Mouse (Mus musculus) MEL (cell line): ENCODE measurements around the gene Gon7. TPM values are rescaled to one million over a fixed set of nuclear protein-coding genes. Genes with fewer than 3 reads are reported as not detected.
A peak's percentile ranks its signal among the peaks of the same experiment; 100 is the strongest.

Experiments used
- DNase-seq: peaks from one replicate; pipeline ENCODE4 v3.0.0; 2011; ENCODE audit warnings: low read depth, low spot score
- H3K27ac ChIP-seq: 2 replicates; pipeline ENCODE4 v1.5.1; 2012; ENCODE audit warnings: low read depth, mild to moderate bottlenecking, control low read depth, low read length, moderate library complexity; ENCODE audit not compliant: control insufficient read depth
- H3K27me3 ChIP-seq, 2 experiments: fragments of 150-350 bp in 1 of 2; sonication (generic) in 1 of 2; 2 replicates each; pipeline ENCODE4 v1.6.1; 2012; ENCODE audit warnings: low read length in 2 of 2, mild to moderate bottlenecking in 2 of 2, improper control_type of control experiment in 1 of 2, moderate library complexity in 1 of 2; ENCODE audit not compliant: insufficient read depth in 2 of 2, control insufficient read depth in 1 of 2
- H3K36me3 ChIP-seq, 2 experiments: 2 replicates each; pipeline ENCODE4 v1.6.1; 2012 to 2014; ENCODE audit warnings: low read length in 2 of 2, improper control_type of control experiment in 1 of 2, inconsistent platforms in 1 of 2, mild to moderate bottlenecking in 1 of 2; ENCODE audit not compliant: insufficient read depth in 2 of 2, control insufficient read depth in 1 of 2
- H3K4me1 ChIP-seq, 2 experiments: fragments of 150-350 bp in 1 of 2; sonication (generic) in 1 of 2; 2 replicates each; pipeline ENCODE4 v1.6.1; 2012; ENCODE audit warnings: low read length in 2 of 2, improper control_type of control experiment in 1 of 2, mild to moderate bottlenecking in 1 of 2; ENCODE audit not compliant: insufficient read depth in 2 of 2, control insufficient read depth in 1 of 2
- H3K4me3 ChIP-seq, 2 experiments: fragments of 150-350 bp in 1 of 2; sonication (generic) in 1 of 2; 2 replicates each; pipeline ENCODE4 v1.5.1; 2012; ENCODE audit warnings: low read depth in 2 of 2, low read length in 2 of 2, mild to moderate bottlenecking in 2 of 2, moderate library complexity in 2 of 2, control low read depth in 1 of 2, improper control_type of control experiment in 1 of 2; ENCODE audit not compliant: control insufficient read depth in 1 of 2, insufficient read depth in 1 of 2
- H3K79me2 ChIP-seq: 2 replicates; pipeline ENCODE4 v1.6.1; 2012; ENCODE audit warnings: mild to moderate bottlenecking, low read length, moderate library complexity; ENCODE audit not compliant: control insufficient read depth, poor library complexity, insufficient read depth
- H3K9ac ChIP-seq: 2 replicates; pipeline ENCODE4 v1.6.1; 2012; ENCODE audit warnings: low read depth, mild to moderate bottlenecking, control low read depth, low read length, moderate library complexity; ENCODE audit not compliant: control insufficient read depth, poor library complexity, severe bottlenecking
- H3K9me3 ChIP-seq: fragments of 150-350 bp; sonication (generic); replicated peaks from 2 replicates; pipeline ENCODE4 v1.6.1; 2012; ENCODE audit warnings: mild to moderate bottlenecking, low read length, improper control_type of control experiment, moderate library complexity; ENCODE audit not compliant: insufficient read depth
- BHLHE40 ChIP-seq: IDR thresholded peaks from 2 replicates; pipeline ENCODE4 v1.6.1; 2012; ENCODE audit warnings: low read depth, mild to moderate bottlenecking, inconsistent platforms, low read length, improper control_type of control experiment, borderline replicate concordance
- E2F4 ChIP-seq: IDR thresholded peaks from 2 replicates; pipeline ENCODE4 v1.6.1; 2011; ENCODE audit warnings: low read depth, low read length, improper control_type of control experiment, borderline replicate concordance
- EP300 ChIP-seq, 2 experiments: IDR thresholded peaks; 2 replicates each; pipeline ENCODE4 v1.6.1; 2011; ENCODE audit warnings: improper control_type of control experiment in 2 of 2, low read length in 2 of 2, low read depth in 1 of 2, mild to moderate bottlenecking in 1 of 2
- GABPA ChIP-seq: IDR thresholded peaks from 2 replicates; pipeline ENCODE4 v1.6.1; 2012; ENCODE audit warnings: low read depth, mild to moderate bottlenecking, inconsistent platforms, low read length, improper control_type of control experiment, moderate library complexity
- GATA1 ChIP-seq: IDR thresholded peaks from 2 replicates; pipeline ENCODE4 v1.6.1; 2011; ENCODE audit warnings: low read depth, low read length, improper control_type of control experiment
- HCFC1 ChIP-seq: IDR thresholded peaks from 2 replicates; pipeline ENCODE4 v1.6.1; 2012; ENCODE audit warnings: low read depth, mild to moderate bottlenecking, inconsistent platforms, low read length, improper control_type of control experiment, moderate library complexity
- MAFK ChIP-seq: IDR thresholded peaks from 2 replicates; pipeline ENCODE4 v1.6.1; 2011; ENCODE audit warnings: low read depth, mild to moderate bottlenecking, low read length, improper control_type of control experiment, borderline replicate concordance
- MAX ChIP-seq: IDR thresholded peaks from 2 replicates; pipeline ENCODE4 v1.6.1; 2011; ENCODE audit warnings: low read length, improper control_type of control experiment
- MAZ ChIP-seq: IDR thresholded peaks from 2 replicates; pipeline ENCODE4 v1.6.1; 2012; ENCODE audit warnings: low read depth, mild to moderate bottlenecking, inconsistent platforms, low read length, improper control_type of control experiment
- MXI1 ChIP-seq: IDR thresholded peaks from 2 replicates; pipeline ENCODE4 v1.6.1; 2011; ENCODE audit warnings: mild to moderate bottlenecking, low read depth, low read length, improper control_type of control experiment
- MYC ChIP-seq: IDR thresholded peaks from 2 replicates; pipeline ENCODE4 v1.6.1; 2011; ENCODE audit warnings: low read depth, mild to moderate bottlenecking, low read length, improper control_type of control experiment, moderate library complexity
- NELFE ChIP-seq: IDR thresholded peaks from 2 replicates; pipeline ENCODE4 v1.6.1; 2011; ENCODE audit warnings: low read depth, low read length, improper control_type of control experiment
- POLR2AphosphoS5 ChIP-seq: IDR thresholded peaks from 2 replicates; pipeline ENCODE4 v1.6.1; 2012; ENCODE audit warnings: low read depth, borderline replicate concordance, mild to moderate bottlenecking, inconsistent platforms, low read length, moderate library complexity, mixed read lengths
- RAD21 ChIP-seq: IDR thresholded peaks from 2 replicates; pipeline ENCODE4 v1.6.1; 2011; ENCODE audit warnings: mild to moderate bottlenecking, low read depth, low read length, improper control_type of control experiment
- SIN3A ChIP-seq: IDR thresholded peaks from 2 replicates; pipeline ENCODE4 v1.6.1; 2012; ENCODE audit warnings: low read length, improper control_type of control experiment, inconsistent platforms
- SMC3 ChIP-seq: IDR thresholded peaks from 2 replicates; pipeline ENCODE4 v1.6.1; 2011; ENCODE audit warnings: low read depth, low read length, improper control_type of control experiment
- USF2 ChIP-seq, 2 experiments: IDR thresholded peaks; 2 replicates each; pipeline ENCODE4 v1.6.1; 2011 to 2012; ENCODE audit warnings: improper control_type of control experiment in 2 of 2, low read length in 2 of 2, borderline replicate concordance in 1 of 2, inconsistent platforms in 1 of 2, low read depth in 1 of 2, mild to moderate bottlenecking in 1 of 2; ENCODE audit not compliant: insufficient read depth in 1 of 2
- ZMIZ1 ChIP-seq: IDR thresholded peaks from 2 replicates; pipeline ENCODE4 v1.6.1; 2012; ENCODE audit warnings: low read depth, mild to moderate bottlenecking, inconsistent platforms, low read length, improper control_type of control experiment, moderate library complexity
- ZNF384 ChIP-seq: IDR thresholded peaks from 2 replicates; pipeline ENCODE4 v1.6.1; 2012; ENCODE audit warnings: low read depth, mild to moderate bottlenecking, inconsistent platforms, low read length, improper control_type of control experiment
- polyA plus RNA-seq, 2 experiments: library from polyadenylated mRNA; stranded (reverse) in 1 of 2; unstranded in 1 of 2; fragments of >175 nt in 1 of 2; fragments of >200 nt in 1 of 2; gene quantifications; 2 replicates each; pipeline versions ENCODE4 v1.2.1 to v1.2.4; 2012; ENCODE audit warnings: low replicate concordance in 2 of 2, low read depth in 1 of 2; ENCODE audit not compliant: insufficient read length in 2 of 2, insufficient read depth in 1 of 2, missing spikeins in 1 of 2
- total RNA-seq: library from RNA; depleted of rRNA; stranded (reverse); fragments of 300-350 nt; gene quantifications from 2 replicates; pipeline ENCODE4 v1.2.3, GENCODE M21; 2012

Gene Gon7
- total and polyA plus RNA-seq, 3 experiments, result 31.3 to 129 (median 33.0) TPM

DNA sequence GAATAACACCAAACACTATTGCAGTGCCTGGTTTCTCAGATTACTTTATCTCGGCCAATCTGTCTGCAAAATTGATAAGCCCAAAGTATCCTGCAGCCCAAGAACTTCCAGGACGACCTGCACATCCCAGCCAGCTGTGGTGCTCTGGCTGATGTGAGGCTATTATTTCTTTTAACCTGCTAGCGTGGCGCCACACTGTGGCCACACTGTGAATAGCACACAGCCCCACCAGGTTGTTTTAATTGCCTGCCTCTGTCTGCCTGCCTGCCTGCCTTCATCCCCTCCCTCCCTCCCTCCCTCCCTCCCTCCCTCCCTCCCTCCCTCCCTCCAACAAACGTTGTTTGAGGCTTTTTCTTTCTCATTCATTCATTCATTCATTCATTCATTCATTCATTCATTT is 24.2 kb downstream of the Gon7 start (continued):
- TF ChIP-seq SIN3A (no peak; the same call in 1 of the 2 replicates), E2F4 (no peak), HCFC1 (no peak), MXI1 (no peak), MAFK (no peak), GABPA (no peak), ZNF384 (no peak), RAD21 (peak; percentile 85), MAZ (no peak), BHLHE40 (no peak), EP300 (IDR thresholded peaks at IDR 0.05; ENCODE audit: low read depth in 1 of 2, low read length in 2 of 2) (no peak), SMC3 (peak; percentile 86), USF2 (IDR thresholded peaks at IDR 0.05; ENCODE audit: borderline replicate concordance in 1 of 2, insufficient read depth in 1 of 2, low read depth in 1 of 2, low read length in 2 of 2) (no peak), POLR2AphosphoS5 (no peak), GATA1 (0 out of 2 replicates have a peak, but pooled peaks have one; percentile 13), MAX (no peak), ZMIZ1 (no peak)

GRCm38 (mm10) chr12:102730798-102731619 is 26.6 kb downstream of the Gon7 start:
- Histone ChIP-seq H3K4me3 (peak overlapping the region; percentile 12 to 32), H3K4me1 (peaks cover 2 to 20% of the 10 kb centered on the region in 2 experiments; a peak in 3 of 4 replicates), H3K9ac (peak overlapping the region; percentile 30; the same call in 1 of the 2 replicates), H3K79me2 (no peaks in the 10 kb centered on the region), H3K36me3 (peaks cover 0 to 6% of the 10 kb centered on the region in 2 experiments; a peak in 1 of 4 replicates)
- DNase-seq, result peak; percentile 56
- no peak for TF ChIP-seq ZNF384
- 0 out of 2 replicates have a peak, but pooled peaks have one; percentile 20 for TF ChIP-seq MYC
- no peak; the same call in 1 of the 2 replicates for TF ChIP-seq NELFE
- TF ChIP-seq, all 39 proteins: peak for 1
- Histone ChIP-seq H3K27ac (peak overlapping the region; percentile 9; the same call in 1 of the 2 replicates), H3K9me3 (no peaks in the 10 kb centered on the region), H3K27me3 (no peaks in the 10 kb centered on the region)
